Mouse (Mus musculus): ENCODE data around the gene Gsta1.

GRCm38 (mm10) chr9:78188910-78189309, 41.5 kb upstream of the Gsta1 start:
- TF ChIP-seq CTCF (IDR thresholded peaks at IDR 0.05; ENCODE audit: low read depth) (no peak), EP300 (optimal IDR thresholded peaks at IDR 0.05) (no peak)
